Mouse (Mus musculus) forebrain, embryonic 11.5 days (tissue): ENCODE measurements around the gene Shq1. TPM values are rescaled to one million over a fixed set of nuclear protein-coding genes. Genes with fewer than 3 reads are reported as not detected.

Experiments
- ATAC-seq: fragments of 200-750 bp; cut with Nextera tagmentation; replicated peaks from 2 replicates; pipeline ENCODE4 v1.8.0; 2017; ENCODE audit warnings: moderate TSS enrichment; ENCODE audit not compliant: low FRiP score
- DNase-seq: peaks from one replicate; pipeline ENCODE4 v3.0.0-alpha.2; 2017; ENCODE audit warnings: low spot score
- H3K27ac ChIP-seq: fragments of 300-500 bp; sonication (generic); 2 replicates; pipeline ENCODE4 v1.5.1; 2014; ENCODE audit warnings: low read depth, low read length
- H3K27me3 ChIP-seq: fragments of 300-500 bp; sonication (generic); 2 replicates; pipeline ENCODE4 v1.6.1; 2014; ENCODE audit warnings: mild to moderate bottlenecking, low read length, mixed read lengths; ENCODE audit not compliant: control insufficient read depth, insufficient read depth
- H3K36me3 ChIP-seq: fragments of 300-500 bp; sonication (generic); 2 replicates; pipeline ENCODE4 v1.6.1; 2014; ENCODE audit warnings: mild to moderate bottlenecking, low read length, moderate library complexity, mixed read lengths; ENCODE audit not compliant: control insufficient read depth, insufficient read depth
- H3K4me1 ChIP-seq: fragments of 300-500 bp; sonication (generic); replicated peaks from 2 replicates; pipeline ENCODE4 v1.6.1; 2014; ENCODE audit warnings: low read length, mixed read lengths; ENCODE audit not compliant: control insufficient read depth, insufficient read depth
- H3K4me2 ChIP-seq: fragments of 300-500 bp; sonication (generic); 2 replicates; pipeline ENCODE4 v1.6.1; 2014; ENCODE audit warnings: low read depth, mild to moderate bottlenecking, low read length, moderate library complexity, mixed read lengths; ENCODE audit not compliant: severe bottlenecking
- H3K4me3 ChIP-seq: fragments of 300-500 bp; sonication (generic); 2 replicates; pipeline ENCODE4 v1.5.1; 2014; ENCODE audit warnings: low read depth, low read length
- H3K9ac ChIP-seq: fragments of 300-500 bp; sonication (generic); 2 replicates; pipeline ENCODE4 v1.6.1; 2014; ENCODE audit warnings: low read length
- H3K9me3 ChIP-seq: fragments of 300-500 bp; sonication (generic); 2 replicates; pipeline ENCODE4 v1.6.1; 2016; ENCODE audit warnings: low read length, mixed read lengths; ENCODE audit not compliant: control insufficient read depth
- WGBS: fragments of 180-500 bp; shearing (Covaris S2); extraction: QIAGEN DNeasy Blood & Tissue Kit; methylation state at CpG from one replicate; pipeline ENCODE4 v1.1.7; 2014; 5-methylcytosine and 5-hydroxymethylcytosine counted together
- polyA plus RNA-seq: library from polyadenylated mRNA; unstranded; fragments of >200 nt; fragmentation: Nextera tagmentation; extraction: Ambion mirVana; gene quantifications from 2 replicates; pipeline ENCODE4 v1.2.1, GENCODE M21; 2014

Shq1 gene
- polyA plus RNA-seq, 1 experiment from 2014 or later, result 17.6 TPM

DNA sequence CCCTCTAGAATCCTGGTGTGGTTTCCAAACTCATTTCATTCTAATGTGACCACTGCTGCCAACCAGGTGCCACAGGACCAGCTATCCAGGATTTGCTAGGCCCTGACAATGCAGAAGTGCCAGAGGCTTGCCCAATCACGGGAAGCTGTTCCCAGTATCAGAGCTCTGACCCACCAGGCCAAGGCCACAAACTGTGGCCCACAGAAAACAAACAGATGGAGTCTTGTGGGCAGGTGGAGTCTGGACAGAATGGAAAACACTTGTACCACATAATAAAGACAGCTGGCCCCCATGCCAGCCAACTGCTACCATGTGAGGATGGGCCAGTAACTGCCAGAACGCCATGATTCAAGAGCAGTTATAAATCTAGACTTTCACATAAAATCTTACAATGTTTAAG lies 89.0 kb downstream of the Shq1 start:
- H3K4me1 ChIP-seq, result 0 out of 2 replicates have a peak, but pooled peaks cover 3% of the 10 kb centered on the region
- WGBS, result 81% methylated on average over 2 of the region's 2 CpGs
- ATAC-seq, result no peak
- no peak overlapping the region for H3K4me2 ChIP-seq
- no peak overlapping the region for H3K9ac ChIP-seq
- H3K9me3 ChIP-seq, result no peaks in the 10 kb centered on the region
- no peak overlapping the region for H3K4me3 ChIP-seq
- H3K27ac ChIP-seq, result no peak overlapping the region
- no peaks in the 10 kb centered on the region for H3K27me3 ChIP-seq
- DNase-seq, result no peak
- H3K36me3 ChIP-seq, result no peaks in the 10 kb centered on the region

GRCm38 (mm10) chr6:100581056-100581455 lies 89.9 kb downstream of the Shq1 start:
- H3K27ac ChIP-seq, result no peak overlapping the region
- no peak for ATAC-seq

GRCm38 (mm10) chr6:100577590-100577989 lies 93.4 kb downstream of the Shq1 start:
- Histone ChIP-seq H3K4me1 (0 out of 2 replicates have a peak, but pooled peaks cover 3% of the 10 kb centered on the region), H3K36me3 (no peaks in the 10 kb centered on the region), H3K27ac (no peak overlapping the region), H3K4me3 (no peak overlapping the region), H3K9ac (no peak overlapping the region), H3K27me3 (no peaks in the 10 kb centered on the region), H3K9me3 (no peaks in the 10 kb centered on the region), H3K4me2 (no peak overlapping the region)
- DNase-seq, result no peak
- ATAC-seq, result no peak
- 94% methylated on average over 6 of the region's 6 CpGs for WGBS

More at GRCm38 (mm10) chr6:100581056-100581455, 89.9 kb downstream of the Shq1 start:
- Histone ChIP-seq H3K4me2 (no peak overlapping the region), H3K4me3 (no peak overlapping the region), H3K4me1 (0 out of 2 replicates have a peak, but pooled peaks cover 3% of the 10 kb centered on the region), H3K9ac (no peak overlapping the region), H3K36me3 (no peaks in the 10 kb centered on the region), H3K27me3 (no peaks in the 10 kb centered on the region), H3K9me3 (no peaks in the 10 kb centered on the region)
- DNase-seq, result no peak

GRCm38 (mm10) chr6:100576171-100576570 lies 94.8 kb downstream of the Shq1 start:
- WGBS, result 79% methylated on average over 6 of the region's 6 CpGs
- DNase-seq (no peak), ATAC-seq (no peak)
- Histone ChIP-seq H3K4me2 (no peak overlapping the region), H3K27me3 (no peaks in the 10 kb centered on the region), H3K9ac (no peak overlapping the region), H3K4me3 (no peak overlapping the region), H3K9me3 (no peaks in the 10 kb centered on the region), H3K4me1 (no peaks in the 10 kb centered on the region), H3K36me3 (no peaks in the 10 kb centered on the region), H3K27ac (no peak overlapping the region)

DNA sequence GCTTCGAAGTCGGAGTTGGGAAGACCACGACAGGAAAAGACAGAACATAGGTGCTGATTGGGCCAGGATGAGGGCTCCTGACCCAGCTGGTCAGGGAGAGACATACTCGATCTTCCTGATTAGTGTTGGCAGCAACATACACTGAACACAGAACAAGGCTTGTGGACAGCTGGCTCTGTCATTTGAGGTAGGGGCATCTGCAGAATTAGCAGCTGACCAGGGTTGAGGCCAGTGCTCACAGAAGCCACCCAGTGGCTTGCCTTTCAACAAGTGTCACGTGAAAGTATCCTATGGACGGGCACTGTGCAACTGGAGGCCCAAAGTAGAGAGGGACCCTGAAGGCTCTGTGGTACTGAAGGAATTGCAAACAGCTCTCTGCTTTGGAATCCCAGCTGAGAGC lies 104.2 kb downstream of the Shq1 start:
- no peak for ATAC-seq
- no peak overlapping the region for H3K27ac ChIP-seq
- no peaks in the 10 kb centered on the region for H3K36me3 ChIP-seq
- no peak overlapping the region for H3K4me3 ChIP-seq
- DNase-seq, result no peak
- H3K9me3 ChIP-seq, result no peaks in the 10 kb centered on the region
- 0 out of 2 replicates have a peak, but pooled peaks cover 2% of the 10 kb centered on the region for H3K27me3 ChIP-seq
- H3K4me2 ChIP-seq, result no peak overlapping the region
- WGBS, result 80% methylated on average over 6 of the region's 6 CpGs
- H3K9ac ChIP-seq, result no peak overlapping the region
- no peaks in the 10 kb centered on the region; the same call in 1 of the 2 replicates for H3K4me1 ChIP-seq

DNA sequence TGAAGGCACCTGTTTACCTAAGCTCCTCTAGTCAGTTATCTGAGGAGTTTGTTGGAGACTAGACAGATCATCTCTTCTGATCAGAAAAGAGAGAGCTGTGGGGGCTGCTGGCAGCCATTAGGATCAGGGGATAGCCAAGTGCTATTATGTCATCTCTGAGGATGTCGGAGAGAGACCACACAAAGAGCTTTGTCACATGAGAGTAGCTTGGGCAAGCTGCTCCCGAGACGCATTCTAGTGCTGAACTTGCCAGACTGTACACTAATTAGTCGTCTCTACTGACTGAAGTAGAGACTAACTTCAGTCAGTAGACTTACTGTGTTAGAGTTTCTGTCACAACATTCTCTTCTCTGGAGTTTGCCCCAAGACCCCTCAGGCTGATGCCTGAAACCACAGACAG lies 106.4 kb downstream of the Shq1 start:
- Histone ChIP-seq H3K4me3 (no peak overlapping the region), H3K27me3 (0 out of 2 replicates have a peak, but pooled peaks cover 2% of the 10 kb centered on the region), H3K9ac (no peak overlapping the region), H3K9me3 (no peaks in the 10 kb centered on the region), H3K27ac (no peak overlapping the region), H3K36me3 (no peaks in the 10 kb centered on the region), H3K4me1 (no peaks in the 10 kb centered on the region; the same call in 1 of the 2 replicates), H3K4me2 (no peak overlapping the region)
- 21% methylated on average over 4 of the region's 4 CpGs for WGBS
- no peak for DNase-seq
- no peak for ATAC-seq

DNA sequence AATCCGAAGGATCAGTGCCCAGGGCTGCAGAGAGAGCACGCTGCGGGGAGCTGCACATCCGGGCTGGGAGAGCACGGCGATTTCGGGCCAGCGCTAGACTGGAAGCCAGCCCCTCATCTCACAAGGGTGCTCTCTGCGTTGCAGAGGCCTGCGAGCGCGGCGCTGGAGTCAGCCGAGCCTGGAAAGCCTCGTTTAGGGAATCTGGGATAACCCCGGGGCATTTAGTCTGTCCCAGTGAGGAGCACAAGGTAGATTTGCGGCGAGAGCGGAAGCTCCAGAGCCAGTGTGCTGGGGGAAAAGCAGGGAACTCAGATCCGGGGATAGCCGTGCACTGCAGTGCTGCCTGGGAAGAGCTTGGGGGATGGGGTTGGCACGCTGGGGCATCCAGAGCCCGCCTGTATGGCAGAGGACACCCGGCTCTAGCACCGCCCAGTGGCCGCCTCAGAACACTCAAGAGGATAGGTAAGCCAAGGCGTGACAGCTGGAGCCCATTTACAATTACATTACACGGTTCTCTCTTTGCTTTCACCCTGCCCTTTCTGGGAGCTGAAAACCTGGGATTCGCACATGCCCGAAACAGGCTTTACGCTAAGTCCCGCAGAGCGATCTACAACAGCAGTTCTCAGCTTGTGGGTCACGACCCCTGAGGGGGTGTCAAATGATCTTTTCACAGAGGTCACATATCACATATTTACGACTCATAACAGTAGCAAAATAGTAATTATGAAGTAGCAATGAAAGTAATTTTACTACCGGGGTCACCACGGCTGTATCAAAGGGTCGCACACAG lies 107.2 kb downstream of the Shq1 start:
- ATAC-seq (peak; percentile 89), DNase-seq (peak; percentile 90)
- 0 out of 2 replicates have a peak, but pooled peaks cover 2% of the 10 kb centered on the region for H3K27me3 ChIP-seq
- peak overlapping the region; percentile 97 for H3K4me2 ChIP-seq
- H3K4me1 ChIP-seq, result no peaks in the 10 kb centered on the region; the same call in 1 of the 2 replicates
- no peaks in the 10 kb centered on the region for H3K9me3 ChIP-seq
- H3K9ac ChIP-seq, result peak overlapping the region; percentile 63
- peak overlapping the region; percentile 41 for H3K4me3 ChIP-seq
- H3K27ac ChIP-seq, result peak overlapping the region; percentile 42; the same call in 1 of the 2 replicates
- 8% methylated on average over 38 of the region's 38 CpGs for WGBS
- no peaks in the 10 kb centered on the region for H3K36me3 ChIP-seq

- Histone ChIP-seq H3K4me3 (peak overlapping the region; percentile 41), H3K36me3 (no peaks in the 10 kb centered on the region), H3K27ac (peak overlapping the region; percentile 42; the same call in 1 of the 2 replicates), H3K4me2 (peak overlapping the region; percentile 97), H3K27me3 (0 out of 2 replicates have a peak, but pooled peaks cover 2% of the 10 kb centered on the region), H3K9ac (peak overlapping the region; percentile 63), H3K9me3 (no peaks in the 10 kb centered on the region), H3K4me1 (no peaks in the 10 kb centered on the region; the same call in 1 of the 2 replicates)
- ATAC-seq (peak; percentile 74), DNase-seq (peak; percentile 82)
- under 1% methylated on average over 51 of the region's 51 CpGs for WGBS
These were observed 108.0 kb downstream of the Shq1 start for GRCm38 (mm10) chr6:100562719-100563551.
